Mouse (Mus musculus): ENCODE data around the gene Epm2a. TPM values are rescaled to one million over a fixed set of nuclear protein-coding genes. Genes with fewer than 3 reads are reported as not detected.

The Epm2a gene
- polyA plus RNA-seq, 1 experiment from 2014 or later, result 1.7 TPM

- H3K4me3 ChIP-seq, result no peak overlapping the region
- WGBS, result 92% methylated on average over 6 of the region's 6 CpGs
These were observed 96.1 kb downstream of the Epm2a start for GRCm38 (mm10) chr10:11439342-11439741.

GRCm38 (mm10) chr10:11449556-11450305, 106.5 kb downstream of the Epm2a start:
- peak; percentile 88 for ATAC-seq (ENCODE audit: low FRiP score, low read depth)
- WGBS, result 38% methylated on average over 23 of the region's 23 CpGs
- Histone ChIP-seq H3K9me3 (no peaks in the 10 kb centered on the region), H3K4me2 (replicated peaks) (peak overlapping the region; percentile 41), H3K36me3 (no peaks in the 10 kb centered on the region), H3K4me1 (no peaks in the 10 kb centered on the region), H3K9ac (no peak overlapping the region), H3K27me3 (replicated peaks) (no peaks in the 10 kb centered on the region), H3K4me3 (no peak overlapping the region), H3K27ac (no peak overlapping the region)

More at GRCm38 (mm10) chr10:11439342-11439741, 96.1 kb downstream of the Epm2a start:
- H3K4me2 ChIP-seq (replicated peaks), result no peak overlapping the region
- no peaks in the 10 kb centered on the region for H3K27me3 ChIP-seq (replicated peaks)
- H3K36me3 ChIP-seq, result no peaks in the 10 kb centered on the region
- no peak overlapping the region for H3K9ac ChIP-seq
- H3K4me1 ChIP-seq, result no peaks in the 10 kb centered on the region
- no peak overlapping the region for H3K27ac ChIP-seq
- H3K9me3 ChIP-seq, result no peaks in the 10 kb centered on the region
- no peak for ATAC-seq (ENCODE audit: low FRiP score, low read depth)

GRCm38 (mm10) chr10:11452537-11452936, 109.3 kb downstream of the Epm2a start:
- Histone ChIP-seq H3K4me1 (no peaks in the 10 kb centered on the region), H3K9me3 (no peaks in the 10 kb centered on the region), H3K27me3 (replicated peaks) (no peaks in the 10 kb centered on the region), H3K36me3 (no peaks in the 10 kb centered on the region), H3K27ac (no peak overlapping the region), H3K4me3 (no peak overlapping the region), H3K4me2 (replicated peaks) (no peak overlapping the region), H3K9ac (no peak overlapping the region)
- WGBS, result 84% methylated on average over 2 of the region's 2 CpGs
- ATAC-seq (ENCODE audit: low FRiP score, low read depth), result no peak

GRCm38 (mm10) chr10:11457445-11457844, 114.2 kb downstream of the Epm2a start:
- Histone ChIP-seq H3K4me2 (replicated peaks) (no peak overlapping the region), H3K27me3 (replicated peaks) (no peaks in the 10 kb centered on the region), H3K9ac (no peak overlapping the region), H3K4me3 (no peak overlapping the region), H3K36me3 (no peaks in the 10 kb centered on the region), H3K9me3 (no peaks in the 10 kb centered on the region), H3K27ac (no peak overlapping the region), H3K4me1 (no peaks in the 10 kb centered on the region)
- WGBS, result 38% methylated on average over 1 of the region's 1 CpGs
- ATAC-seq (ENCODE audit: low FRiP score, low read depth), result no peak

- 42% methylated on average over 28 of the region's 28 CpGs for WGBS
- Histone ChIP-seq H3K9me3 (peaks cover 18% of the 10 kb centered on the region), H3K27ac (no peak overlapping the region), H3K4me3 (no peak overlapping the region), H3K4me1 (no peaks in the 10 kb centered on the region), H3K27me3 (replicated peaks) (no peaks in the 10 kb centered on the region), H3K9ac (no peak overlapping the region), H3K4me2 (replicated peaks) (no peak overlapping the region), H3K36me3 (no peaks in the 10 kb centered on the region)
- peak; percentile 80; the same call in 1 of the 2 replicates for ATAC-seq (ENCODE audit: low FRiP score, low read depth)
These were observed 148.8 kb downstream of the Epm2a start for GRCm38 (mm10) chr10:11491956-11492355.

Other genes with a start within 250 kb of the Epm2a start
- 25.3 and 25.6 TPM in 2 replicates for gene Shprh, start 194.0 kb upstream of the Epm2a start, polyA plus RNA-seq (2016; fragmentation: Nextera tagmentation; extraction: Ambion mirVana)
- gene Fbxo30, start 62.1 kb upstream of the Epm2a start, polyA plus RNA-seq (2016; fragmentation: Nextera tagmentation; extraction: Ambion mirVana), result 37.8 and 39.7 TPM in 2 replicates